Mouse (Mus musculus): ENCODE results near the gene Smim12.

Gene Smim12

GRCm38 (mm10) chr4:127243552-127243951 is at the start of gene Smim12:
TSS of gene Smim12 (plus strand) at chr4:127243784.
- peak; percentile 98 to 99 for DNase-seq (ENCODE audit: low spot score in 2 of 2)

- no peak for DNase-seq (ENCODE audit: low spot score in 2 of 2)
Measured at GRCm38 (mm10) chr4:127194477-127195269, 48.9 kb upstream of the Smim12 start.

DNA sequence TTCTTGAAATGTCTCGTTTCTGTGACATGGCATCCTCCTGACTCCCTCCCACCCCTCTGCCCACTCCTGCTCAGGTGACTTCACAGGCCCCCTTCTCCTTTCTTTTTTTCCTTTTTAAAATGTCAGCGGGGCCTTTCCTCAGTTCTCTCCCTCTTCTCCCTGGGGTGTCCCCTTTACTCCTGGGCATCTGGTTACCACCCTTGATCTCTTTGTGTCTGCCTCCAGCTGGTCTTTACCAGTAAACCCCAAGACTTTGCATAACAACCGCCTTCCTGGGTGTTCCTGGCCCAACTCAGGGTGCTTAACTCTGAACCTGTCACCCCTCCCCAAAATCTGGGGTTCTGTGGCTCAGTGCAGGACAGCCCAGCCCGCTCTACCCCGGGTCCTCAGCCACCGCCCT is 45.0 kb upstream of the Smim12 start:
- no peak for DNase-seq (ENCODE audit: low spot score in 2 of 2)

DNA sequence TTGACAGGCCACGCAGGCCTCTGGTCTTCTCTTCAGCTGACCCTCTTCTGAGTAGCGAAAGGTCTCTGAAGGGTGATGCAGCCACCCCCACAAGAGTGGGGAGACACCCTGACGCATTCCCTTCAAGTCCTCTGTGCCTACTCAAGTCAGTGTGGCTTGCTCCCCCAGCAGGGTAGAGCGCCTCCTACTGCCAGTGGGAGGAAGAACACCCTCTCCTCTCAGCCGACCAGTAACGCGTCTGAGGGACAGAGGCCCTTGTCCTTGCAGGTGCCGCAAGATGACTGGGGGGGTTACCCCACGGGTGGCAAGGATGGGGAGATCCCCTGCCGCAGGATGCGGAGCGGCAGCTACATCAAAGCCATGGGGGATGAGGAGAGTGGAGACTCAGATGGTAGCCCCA is 44.2 kb upstream of the Smim12 start:
- DNase-seq (ENCODE audit: low spot score in 2 of 2): no peak

DNA sequence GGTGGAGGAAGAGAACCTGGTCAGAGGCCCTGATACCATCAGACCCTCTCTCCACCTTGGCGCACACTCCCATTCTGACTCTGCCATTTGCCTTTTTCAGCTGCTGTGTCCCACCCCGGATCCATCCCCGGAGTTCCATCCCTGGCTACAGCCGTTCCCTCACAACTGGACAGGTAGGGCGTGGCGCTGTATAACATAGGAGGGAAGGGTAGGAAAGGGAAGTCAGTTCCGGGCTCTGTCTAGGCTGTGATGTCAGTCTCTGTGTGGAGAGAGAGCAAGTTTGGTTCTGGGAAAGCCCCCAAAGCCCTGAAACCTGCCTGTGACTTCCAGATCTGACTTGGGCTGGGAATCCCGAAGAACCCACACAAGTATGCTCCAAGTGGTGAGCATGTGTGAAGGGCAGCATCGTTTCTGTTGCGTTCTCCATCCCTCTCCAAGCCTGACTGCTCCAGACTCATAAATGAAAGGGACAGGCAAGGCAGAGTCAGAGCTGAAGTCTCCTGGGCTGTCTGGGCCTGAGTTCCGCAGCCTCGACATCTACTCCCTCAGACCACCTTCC is 43.3 kb upstream of the Smim12 start:
- no peak for DNase-seq (ENCODE audit: low spot score in 2 of 2)

DNA sequence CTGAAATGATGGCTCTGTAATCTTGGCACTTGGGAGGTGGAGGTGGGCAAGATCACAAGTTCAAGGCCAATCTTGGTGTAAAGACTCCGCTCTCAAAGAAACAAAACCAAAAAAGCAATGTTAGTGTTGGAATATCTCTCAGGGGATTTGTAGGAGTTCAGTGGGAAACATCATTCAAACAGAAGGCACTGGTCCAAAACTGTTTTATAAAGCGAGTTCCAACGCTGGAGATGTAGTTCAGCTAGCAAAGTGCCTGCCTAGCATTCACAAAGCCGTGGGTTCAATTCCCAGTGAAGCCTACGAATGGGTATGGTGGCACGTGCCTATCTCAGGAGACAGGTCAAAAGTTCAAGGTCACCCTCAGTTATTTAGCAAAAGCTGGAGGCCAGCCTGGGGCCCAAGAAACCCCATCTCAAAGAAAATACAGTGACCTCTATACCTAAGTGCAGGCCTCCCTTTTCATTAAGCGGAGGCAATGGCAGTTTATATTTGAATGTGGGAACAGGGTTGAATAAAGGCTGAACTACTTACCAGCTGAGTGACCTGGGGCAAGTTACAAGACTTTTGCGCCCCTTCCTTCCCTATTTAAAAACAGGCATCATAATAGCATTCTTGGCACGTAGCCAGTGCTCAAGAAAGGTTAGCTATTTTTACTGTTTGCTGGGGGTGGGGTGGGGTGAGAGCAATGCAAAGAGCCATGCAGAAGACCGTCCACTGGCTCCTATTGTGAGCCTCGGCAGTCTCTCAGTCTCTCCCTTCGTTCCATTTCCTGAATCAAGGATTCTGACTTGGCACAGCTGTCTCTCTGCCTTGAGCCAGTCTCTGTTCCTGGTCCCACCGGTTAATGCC is 42.6 kb upstream of the Smim12 start:
- no peak for DNase-seq (ENCODE audit: low spot score in 2 of 2)

DNA sequence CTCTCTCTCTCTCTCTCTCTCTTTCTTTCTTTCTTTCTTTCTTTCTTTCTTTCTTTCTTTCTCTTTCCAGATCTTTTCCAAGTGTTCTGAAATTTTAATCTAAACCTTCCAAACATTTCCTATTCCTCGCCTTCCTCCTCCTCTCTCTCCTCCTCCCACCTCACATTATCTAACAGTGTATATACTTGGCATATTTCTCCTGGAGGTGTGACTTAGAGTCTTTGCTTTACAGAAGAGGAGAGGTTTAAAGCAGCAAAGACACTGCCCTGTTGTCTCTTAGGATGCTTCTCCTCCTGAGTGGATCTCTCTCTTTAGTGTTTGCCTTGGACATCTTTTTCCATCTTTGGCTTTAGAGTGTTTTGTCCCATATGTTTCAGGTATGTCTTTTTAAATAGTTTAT is 40.5 kb upstream of the Smim12 start:
- DNase-seq (ENCODE audit: low spot score in 2 of 2): no peak

- no peak for DNase-seq (ENCODE audit: low spot score in 2 of 2)
Measured at GRCm38 (mm10) chr4:127211318-127211717, 32.3 kb upstream of the Smim12 start.

DNA sequence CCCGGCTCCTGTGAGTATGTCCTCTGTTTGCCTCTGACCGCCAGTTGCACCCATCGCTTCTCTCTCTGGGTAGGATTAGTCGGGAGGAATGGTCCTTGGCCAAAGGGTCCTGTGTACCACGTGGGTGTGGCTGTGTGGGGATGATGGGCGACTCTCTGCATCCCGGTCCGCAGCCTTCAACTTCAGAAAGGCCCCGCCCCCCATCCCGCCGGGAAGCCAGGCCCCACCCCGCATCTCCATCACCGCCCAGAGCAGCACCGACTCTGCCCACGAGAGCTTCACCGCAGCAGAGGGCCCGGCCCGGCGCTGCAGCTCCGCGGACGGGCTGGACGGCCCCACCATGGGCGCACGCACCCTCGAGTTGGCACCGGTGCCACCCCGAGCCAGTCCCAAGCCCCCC is 29.1 kb upstream of the Smim12 start:
- no peak for DNase-seq (ENCODE audit: low spot score in 2 of 2)

- no peak for DNase-seq (ENCODE audit: low spot score in 2 of 2)
Measured at GRCm38 (mm10) chr4:127215103-127215502, 28.5 kb upstream of the Smim12 start.

DNA sequence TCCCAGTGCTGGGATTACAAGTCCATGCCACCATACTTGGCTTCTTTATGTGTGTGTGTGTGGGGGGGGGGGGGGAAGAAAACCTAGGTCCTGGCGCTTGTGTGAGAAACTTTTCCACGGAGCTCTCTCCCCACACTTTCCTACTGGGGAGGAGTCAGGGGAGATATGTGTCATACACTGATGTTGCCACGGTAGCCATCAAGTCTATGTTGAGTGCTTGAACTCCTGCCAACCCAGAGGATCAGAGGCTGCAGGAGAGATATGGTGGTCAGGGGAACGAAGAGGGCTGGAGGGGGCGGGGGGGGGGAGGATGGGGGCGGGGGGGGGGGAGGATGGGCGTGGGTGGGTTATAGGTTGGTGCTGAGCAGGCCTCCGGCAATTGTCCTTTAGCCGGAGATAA is 27.8 kb upstream of the Smim12 start:
- no peak for DNase-seq (ENCODE audit: low spot score in 2 of 2)

- no peak for DNase-seq (ENCODE audit: low spot score in 2 of 2)
Measured at GRCm38 (mm10) chr4:127216251-127216651, 27.3 kb upstream of the Smim12 start.

DNA sequence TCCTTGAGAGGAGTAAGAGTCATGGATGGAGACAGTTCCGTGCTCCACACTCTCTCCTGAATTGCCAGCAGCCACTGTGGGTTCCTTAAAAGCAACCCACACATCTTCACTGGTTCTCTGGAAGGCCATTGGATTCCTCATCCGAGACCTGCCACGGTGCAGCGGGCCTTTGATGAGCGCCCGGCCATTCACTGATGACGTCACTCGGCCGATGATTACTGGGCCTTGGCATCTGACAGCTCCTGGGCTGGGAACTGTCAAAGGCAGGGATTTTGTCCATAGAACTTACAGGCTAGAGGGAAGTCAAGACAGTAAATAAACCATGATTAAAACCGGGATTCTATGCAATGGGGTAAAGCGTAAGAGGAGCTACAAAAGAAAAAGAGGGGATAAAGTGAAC is 26.5 kb upstream of the Smim12 start:
- no peak for DNase-seq (ENCODE audit: low spot score in 2 of 2)

DNA sequence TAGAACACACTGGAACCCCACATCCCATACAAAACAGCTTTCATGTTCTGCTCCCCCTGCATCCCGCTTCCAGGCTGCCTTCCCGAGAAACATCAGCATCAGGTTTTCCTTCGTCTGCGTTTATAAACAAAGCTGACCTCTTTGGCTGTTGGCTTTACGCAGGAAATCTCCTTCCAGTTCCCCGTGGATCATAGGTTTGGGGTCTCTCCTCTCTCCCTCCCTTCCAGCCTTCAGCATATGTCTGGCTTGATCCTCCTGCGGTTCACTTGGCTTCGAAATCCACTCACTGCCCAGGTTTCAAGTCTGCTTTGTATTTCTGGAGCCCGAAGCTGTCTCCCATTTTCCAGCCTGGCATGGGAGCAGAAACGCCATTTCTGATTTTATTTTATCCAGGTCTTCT is 20.3 kb upstream of the Smim12 start:
- no peak for DNase-seq (ENCODE audit: low spot score in 2 of 2)

DNA sequence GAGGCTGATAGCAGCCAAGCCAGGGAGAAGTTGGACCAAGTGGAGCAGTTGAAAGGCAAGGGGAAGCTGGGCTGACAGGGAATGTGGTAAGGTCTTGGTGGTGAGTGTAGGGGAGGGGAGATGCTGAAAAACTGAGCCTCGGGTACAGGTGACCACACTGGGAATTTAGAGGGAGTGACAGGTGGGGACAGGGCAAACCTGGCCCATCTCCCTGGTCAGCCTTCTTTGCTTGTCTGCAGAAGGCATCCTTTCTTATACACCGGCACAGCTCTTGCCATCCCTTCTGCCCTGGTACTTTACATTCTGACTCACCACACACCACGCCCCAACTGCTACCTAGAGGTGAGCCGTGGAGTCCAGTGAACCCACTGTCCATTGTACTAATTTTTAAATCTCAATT is 19.8 kb upstream of the Smim12 start:
- DNase-seq (ENCODE audit: low spot score in 2 of 2): no peak

- DNase-seq (ENCODE audit: low spot score in 2 of 2): no peak
Measured at GRCm38 (mm10) chr4:127224444-127225100, 19.0 kb upstream of the Smim12 start.

- DNase-seq (ENCODE audit: low spot score in 2 of 2): no peak
Measured at GRCm38 (mm10) chr4:127226067-127226466, 17.5 kb upstream of the Smim12 start.

- DNase-seq (ENCODE audit: low spot score in 2 of 2): no peak
Measured at GRCm38 (mm10) chr4:127227051-127227673, 16.4 kb upstream of the Smim12 start.

GRCm38 (mm10) chr4:127232028-127232427 is 11.6 kb upstream of the Smim12 start:
- peak; percentile 93 to 95 for DNase-seq (ENCODE audit: low spot score in 2 of 2)

- peak in 1 of 2 experiments; percentile 71 for DNase-seq (ENCODE audit: low spot score in 2 of 2)
Measured at GRCm38 (mm10) chr4:127232551-127232950, 11.0 kb upstream of the Smim12 start.

GRCm38 (mm10) chr4:127233416-127234125 is 10.0 kb upstream of the Smim12 start:
- no peak for DNase-seq (ENCODE audit: low spot score in 2 of 2)

Data from right cerebral cortex, postnatal 10 days (tissue).